Comparison of ENCODE assay signal across 35 mouse cellular contexts in the genomic region with DNA sequence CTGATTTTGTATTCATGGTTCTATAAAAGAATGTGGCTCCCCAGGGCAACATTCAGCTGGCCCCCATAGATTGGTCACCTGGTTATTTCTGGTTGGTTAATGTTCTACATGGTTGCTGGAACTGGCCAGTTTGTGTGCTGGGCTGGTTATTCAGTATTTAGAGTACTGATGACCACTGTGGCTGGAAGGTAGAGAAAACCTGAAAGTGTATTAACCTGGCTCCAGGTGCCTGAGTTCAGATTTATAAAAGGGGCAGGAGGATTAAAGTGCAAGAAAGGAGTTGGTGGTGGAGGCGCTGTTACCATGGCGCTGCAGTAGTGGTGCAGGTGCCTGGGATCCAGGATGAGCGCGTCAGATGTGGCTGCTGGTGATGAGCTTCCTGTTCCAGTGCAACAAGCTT. TPM values are rescaled to one million over a fixed set of nuclear protein-coding genes. Genes with fewer than 3 reads are reported as not detected.
DNase-seq lines count a peak whose midpoint lies in the region; ATAC-seq and TF ChIP-seq lines count a peak whose summit lies in the region.
"Had no signal": no experiment of that assay in that cellular context is flagged by ENCODE, and none has a peak within 500 bp of the region (broad histone marks: within the 10 kb centered on the region; RNA-seq: fewer than 3 reads in every experiment).

No protein-coding gene starts in this region.

- peaks cover 28% of the 10 kb centered on the region for H3K4me1 ChIP-seq in kidney, adult 2 months (ENCODE audit: control insufficient read depth, insufficient read depth, low read length)
- no peaks in the 10 kb centered on the region for H3K4me1 ChIP-seq in kidney, postnatal 0 days (replicated peaks; ENCODE audit: insufficient read depth, low read length)
- no peaks in the 10 kb centered on the region for H3K4me1 ChIP-seq in midbrain, postnatal 0 days (ENCODE audit: insufficient read depth, low read length)
- H3K4me1 ChIP-seq: liver, embryonic 12.5 days; midbrain, embryonic 13.5 days had no signal

- H3K36me3 ChIP-seq in kidney, adult 2 months (ENCODE audit: control insufficient read depth, insufficient read depth, low read length), result no peaks in the 10 kb centered on the region
- no peaks in the 10 kb centered on the region for H3K36me3 ChIP-seq in kidney, postnatal 0 days (ENCODE audit: insufficient read depth, low read length)
- H3K36me3 ChIP-seq in midbrain, postnatal 0 days (ENCODE audit: insufficient read depth, low read length), result no peaks in the 10 kb centered on the region
- H3K36me3 ChIP-seq: heart, embryonic 13.5 days; liver, embryonic 12.5 days; midbrain, embryonic 13.5 days had no signal

- no peaks in the 10 kb centered on the region for H3K27me3 ChIP-seq in kidney, adult 2 months (replicated peaks; ENCODE audit: control insufficient read depth, insufficient read depth, low read length)
- no peaks in the 10 kb centered on the region for H3K27me3 ChIP-seq in kidney, postnatal 0 days (ENCODE audit: insufficient read depth, low read length)
- no peaks in the 10 kb centered on the region for H3K27me3 ChIP-seq in midbrain, postnatal 0 days (ENCODE audit: insufficient read depth, low read length)
- H3K27me3 ChIP-seq: heart, embryonic 13.5 days; liver, embryonic 12.5 days; midbrain, embryonic 13.5 days had no signal

- H3K4me2 ChIP-seq in kidney, postnatal 0 days (ENCODE audit: low read length), result no peak overlapping the region
- H3K4me2 ChIP-seq in midbrain, postnatal 0 days (ENCODE audit: low read depth, low read length, poor library complexity, severe bottlenecking), result no peak overlapping the region
- H3K4me2 ChIP-seq: heart, embryonic 13.5 days; hindbrain, embryonic 14.5 days; liver, embryonic 12.5 days; midbrain, embryonic 13.5 days had no signal

- peak overlapping the region; percentile 85 for H3K27ac ChIP-seq in kidney, adult 2 months (ENCODE audit: insufficient read depth, low read depth, low read length)
- peak overlapping the region; percentile 77 for H3K27ac ChIP-seq in kidney, postnatal 0 days
- no peak overlapping the region for H3K27ac ChIP-seq in midbrain, postnatal 0 days (ENCODE audit: low read depth, low read length)
- H3K27ac ChIP-seq: heart, adult 2 months; heart, embryonic 13.5 days; hindbrain, embryonic 14.5 days; liver, embryonic 12.5 days; midbrain, embryonic 13.5 days had no signal

- TF ChIP-seq POLR2A in kidney, adult 2 months (IDR thresholded peaks at IDR 0.05; ENCODE audit: low read depth, low read length), result no peak

- TF ChIP-seq CTCF in kidney, adult 2 months (conservative IDR thresholded peaks at IDR 0.05; ENCODE audit: insufficient read depth, insufficient read length, low read depth, low read length), result no peak
- TF ChIP-seq CTCF in kidney, postnatal 0 days (IDR thresholded peaks at IDR 0.05; ENCODE audit: low read depth), result no peak
- TF ChIP-seq CTCF in midbrain, postnatal 0 days (IDR thresholded peaks at IDR 0.05), result no peak

- H3K9me3 ChIP-seq in kidney, postnatal 0 days (replicated peaks; ENCODE audit: low read length), result no peaks in the 10 kb centered on the region
- no peaks in the 10 kb centered on the region for H3K9me3 ChIP-seq in midbrain, postnatal 0 days (ENCODE audit: low read length)
- H3K9me3 ChIP-seq: heart, embryonic 13.5 days; liver, embryonic 12.5 days; midbrain, embryonic 13.5 days had no signal

- 23% methylated on average over 4 of the region's 4 CpGs for WGBS in kidney, adult 2 months
- WGBS in kidney, postnatal 0 days, result 83% methylated on average over 4 of the region's 4 CpGs
- WGBS in midbrain, postnatal 0 days, result 93% methylated on average over 4 of the region's 4 CpGs

- DNase-seq in kidney, adult 18-20 months, result peak; percentile 68
- DNase-seq in kidney, adult 2 months, result peak; percentile 95
- peak; percentile 31 for DNase-seq in kidney, postnatal 0 days (ENCODE audit: low spot score)
- peak; percentile 21 to 50 for DNase-seq in kidney, postnatal 4 days
- no peak for DNase-seq in midbrain, postnatal 0 days (ENCODE audit: low spot score)
- DNase-seq: adrenal gland, postnatal 10 days; B cell, adult 2 months; cerebellum, adult 9-10 months; cerebellum, postnatal 36 days; gastrocnemius, postnatal 36 days; heart, adult 2 months; heart, postnatal 10 days; lung, adult 18-20 months; lung, postnatal 4 days; retina, postnatal 1 day; right cerebral cortex, postnatal 14 days; thymus, postnatal 4 days had no signal

- ATAC-seq in kidney, postnatal 0 days (replicated peaks; ENCODE audit: low FRiP score, low read depth), result peak; percentile 83
- ATAC-seq in megakaryocyte progenitor cell, adult 5-6 weeks (replicated peaks; ENCODE audit: poor library complexity), result no peak
- no peak for ATAC-seq in midbrain, postnatal 0 days (ENCODE audit: low FRiP score)
- ATAC-seq: activated CD4-positive, CD25-positive, alpha-beta regulatory T cell, adult 4 months; forebrain, embryonic 14.5 days; liver, embryonic 12.5 days; lung, postnatal 0 days; midbrain, embryonic 13.5 days had no signal

- H3K9ac ChIP-seq in kidney, postnatal 0 days (ENCODE audit: low read depth, low read length), result no peak overlapping the region
- H3K9ac ChIP-seq in midbrain, postnatal 0 days (replicated peaks; ENCODE audit: low read length, poor library complexity, severe bottlenecking), result no peak overlapping the region
- H3K9ac ChIP-seq: heart, embryonic 13.5 days; hindbrain, embryonic 14.5 days; liver, embryonic 12.5 days; midbrain, embryonic 13.5 days had no signal

- no peak overlapping the region for H3K4me3 ChIP-seq in kidney, adult 2 months (ENCODE audit: insufficient read depth, low read depth, low read length)
- H3K4me3 ChIP-seq in kidney, postnatal 0 days (replicated peaks; ENCODE audit: low read depth, low read length), result no peak overlapping the region
- H3K4me3 ChIP-seq in midbrain, postnatal 0 days (ENCODE audit: low read depth, low read length), result no peak overlapping the region
- H3K4me3 ChIP-seq: heart, adult 2 months; heart, embryonic 13.5 days; liver, embryonic 12.5 days; midbrain, embryonic 13.5 days had no signal

RNA-seq across cellular contexts. Expression of a gene that starts 4.4 kb away (rescaled TPM):
- polyA plus RNA-seq in kidney, adult 2 months (2012; rRNA removed), result 173 and 180 TPM in 2 replicates
- 175 and 183 TPM in 2 replicates for polyA plus RNA-seq in kidney, postnatal 0 days (2015; fragmentation: Nextera tagmentation; extraction: Ambion mirVana)
- total RNA-seq in megakaryocyte progenitor cell, adult 5-6 weeks (2015), result not detected in 2 replicates
- not detected in 2 replicates for total RNA-seq in megakaryocyte progenitor cell, adult 5-6 weeks (2017)
- not detected in 2 replicates for total RNA-seq in midbrain, postnatal 0 days (2014; rRNA removed)
- not detected in 2 replicates for polyA plus RNA-seq in midbrain, postnatal 0 days (2015; fragmentation: Nextera tagmentation; extraction: Ambion mirVana)
- total RNA-seq: hematopoietic stem cell, adult 5-6 weeks; left cerebral cortex, postnatal 10 days; megakaryocyte-erythroid progenitor cell, adult 5-6 weeks; monocyte, adult 5-6 weeks had no signal
- polyA plus RNA-seq: activated CD4-positive, CD25-positive, alpha-beta regulatory T cell, adult 4 months; embryonic facial prominence, embryonic 11.5 days; heart, embryonic 13.5 days; limb, embryonic 11.5 days; midbrain, embryonic 13.5 days; small intestine, adult 2 months; stomach, embryonic 14.5 days; testis, adult 2 months had no signal

RNA-seq across cellular contexts. Expression of a gene that starts 24.0 kb away (rescaled TPM):
- 0.41 and 0.43 TPM in 2 replicates for polyA plus RNA-seq in kidney, adult 2 months (2012; rRNA removed)
- 2.3 and 2.7 TPM in 2 replicates for polyA plus RNA-seq in kidney, postnatal 0 days (2015; fragmentation: Nextera tagmentation; extraction: Ambion mirVana)
- not detected in 2 replicates for total RNA-seq in megakaryocyte progenitor cell, adult 5-6 weeks (2015)
- not detected in 2 replicates for total RNA-seq in megakaryocyte progenitor cell, adult 5-6 weeks (2017)
- total RNA-seq in midbrain, postnatal 0 days (2014; rRNA removed), result not detected in 2 replicates
- not detected in 2 replicates for polyA plus RNA-seq in midbrain, postnatal 0 days (2015; fragmentation: Nextera tagmentation; extraction: Ambion mirVana)
- total RNA-seq: heart, adult 2 months; heart, postnatal 10 days; hematopoietic stem cell, adult 5-6 weeks; left cerebral cortex, postnatal 10 days; megakaryocyte-erythroid progenitor cell, adult 5-6 weeks; monocyte, adult 5-6 weeks had no signal
- polyA plus RNA-seq: embryonic facial prominence, embryonic 11.5 days; forebrain, embryonic 14.5 days; heart, adult 2 months; hindbrain, embryonic 14.5 days; large intestine, adult 2 months; small intestine, adult 2 months; testis, adult 2 months had no signal

Comparison
In these comparisons a context has a peak if more than half of its experiments do, and no peak if none do; other contexts are left out.
1. RNA of a gene that starts 4.4 kb away (polyA plus RNA-seq): 175 to 183 TPM in kidney, postnatal 0 days and 173 to 180 TPM in kidney, adult 2 months; not detected in midbrain, postnatal 0 days; every median in the first group is over 100 times any median in the second.